Mouse (Mus musculus) bone marrow macrophage, adult 2 months (primary cell): ENCODE results near the gene Ccdc85c.

Experiments used
- CTCF ChIP-seq: IDR thresholded peaks from 2 replicates; pipeline ENCODE4 v1.5.1; 2012; ENCODE audit warnings: low read depth, mild to moderate bottlenecking, low read length, moderate library complexity
- POLR2A ChIP-seq: IDR thresholded peaks from 2 replicates; pipeline ENCODE4 v1.6.1; 2012; ENCODE audit warnings: mild to moderate bottlenecking, low read depth, low read length, borderline replicate concordance

- TF ChIP-seq CTCF: no peak
- no peak for TF ChIP-seq POLR2A
These were observed 56.1 kb downstream of the Ccdc85c start for GRCm38 (mm10) chr12:108219163-108219562.
